Mouse (Mus musculus): ENCODE results near the gene Dap.

- TF ChIP-seq POLR2A (IDR thresholded peaks at IDR 0.05; ENCODE audit: extremely low read depth, insufficient read depth, low read length), result no peak
- no peak for TF ChIP-seq CTCF (IDR thresholded peaks at IDR 0.05; ENCODE audit: low read depth, low read length)
These were observed 27.1 kb downstream of the Dap start for GRCm38 (mm10) chr15:31251189-31251588.

All from liver, adult 2 months (tissue).